Mouse (Mus musculus) testis, adult 2 months (tissue): ENCODE data around the gene Cdsn.

Experiments used
- CTCF ChIP-seq: fragments of 200-500 bp; IDR thresholded peaks from 2 replicates; pipeline ENCODE4 v1.5.1; 2012; ENCODE audit warnings: low read depth, mild to moderate bottlenecking, inconsistent platforms, low read length, moderate library complexity; ENCODE audit not compliant: control insufficient read depth, insufficient read depth, insufficient replicate concordance
- POLR2A ChIP-seq: fragments of 200-500 bp; IDR thresholded peaks from 2 replicates; pipeline ENCODE4 v1.6.1; 2012; ENCODE audit warnings: low read depth, mild to moderate bottlenecking, inconsistent platforms, low read length, moderate library complexity; ENCODE audit not compliant: control insufficient read depth

GRCm38 (mm10) chr17:35554761-35555397 is 3.0 kb downstream of the Cdsn start:
- TF ChIP-seq CTCF: no peak
- no peak; the same call in 1 of the 2 replicates for TF ChIP-seq POLR2A
